Mouse (Mus musculus) ES-E14 (cell line): ENCODE measurements around the gene H2al1c.

Experiments
- CHD2 ChIP-seq: IDR thresholded peaks from 2 replicates; pipeline ENCODE4 v1.6.1; 2014; ENCODE audit warnings: mild to moderate bottlenecking, low read depth, low read length, inconsistent platforms
- HCFC1 ChIP-seq: IDR thresholded peaks from 2 replicates; pipeline ENCODE4 v1.6.1; 2012; ENCODE audit warnings: low read length, inconsistent platforms, borderline replicate concordance; ENCODE audit not compliant: insufficient read depth
- ZC3H11A ChIP-seq: IDR thresholded peaks from 2 replicates; pipeline ENCODE4 v1.6.1; 2012; ENCODE audit warnings: low read depth, mild to moderate bottlenecking, inconsistent platforms, low read length, borderline replicate concordance
- ZNF384 ChIP-seq: IDR thresholded peaks from 2 replicates; pipeline ENCODE4 v1.6.1; 2012; ENCODE audit warnings: low read depth, low read length, inconsistent platforms

- TF ChIP-seq ZC3H11A (no peak), CHD2 (no peak), ZNF384 (no peak), HCFC1 (no peak)
Measured at GRCm38 (mm10) chrX:11346756-11347155, 41.3 kb downstream of the H2al1c start.
